Mouse (Mus musculus): ENCODE results near the gene 1700016K19Rik.

Gene 1700016K19Rik

GRCm38 (mm10) chr11:75999440-76000155, at the start of gene 1700016K19Rik:
TSS of gene 1700016K19Rik (plus strand) at chr11:75999912.
- DNase-seq (ENCODE audit: low spot score): peak; percentile 88

DNA sequence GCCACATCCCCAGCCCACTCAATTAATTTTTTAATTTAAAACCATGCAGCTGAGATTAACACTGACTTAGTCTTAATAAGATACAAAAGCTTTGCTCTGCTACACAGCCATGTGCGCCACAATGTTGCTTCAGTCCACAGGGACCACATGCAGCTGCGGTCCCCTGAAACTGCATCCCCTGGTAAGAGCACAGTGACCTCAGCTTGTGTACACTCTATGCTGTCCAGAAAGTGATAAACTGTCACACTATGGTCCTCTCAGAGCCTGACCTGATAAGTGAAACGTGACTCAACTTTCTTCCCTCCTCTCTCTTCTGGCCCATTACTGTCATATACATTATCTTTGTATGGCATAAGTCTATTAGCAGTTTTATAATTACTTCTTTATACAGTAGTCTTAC, 49.3 kb upstream of the 1700016K19Rik start:
- DNase-seq (ENCODE audit: low spot score): no peak

- DNase-seq (ENCODE audit: low spot score): no peak
Observed at GRCm38 (mm10) chr11:75951895-75952294, 47.8 kb upstream of the 1700016K19Rik start.

- no peak for DNase-seq (ENCODE audit: low spot score)
Observed at GRCm38 (mm10) chr11:75954896-75955295, 44.8 kb upstream of the 1700016K19Rik start.

DNA sequence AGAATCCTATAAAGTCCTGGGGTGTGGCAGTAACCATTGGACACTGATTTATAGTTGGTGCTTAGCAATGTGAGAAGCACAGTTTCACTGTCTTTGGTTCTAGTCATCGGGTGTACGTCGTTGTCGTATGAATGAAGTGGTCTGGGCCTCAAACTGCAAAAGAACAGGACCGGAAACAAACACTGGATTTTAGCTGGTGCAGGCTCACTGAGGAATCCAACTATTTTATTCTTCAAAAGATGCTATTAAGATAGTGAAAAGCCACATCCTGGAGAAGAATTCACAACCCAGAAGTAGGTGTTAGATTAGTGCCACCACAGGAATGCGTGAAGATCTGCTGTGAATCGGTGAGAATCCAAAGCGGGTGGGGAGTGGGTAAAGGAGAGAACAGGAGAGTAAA, 43.1 kb upstream of the 1700016K19Rik start:
- DNase-seq (ENCODE audit: low spot score): no peak

- no peak for DNase-seq (ENCODE audit: low spot score)
Observed at GRCm38 (mm10) chr11:75957124-75957832, 42.4 kb upstream of the 1700016K19Rik start.

DNA sequence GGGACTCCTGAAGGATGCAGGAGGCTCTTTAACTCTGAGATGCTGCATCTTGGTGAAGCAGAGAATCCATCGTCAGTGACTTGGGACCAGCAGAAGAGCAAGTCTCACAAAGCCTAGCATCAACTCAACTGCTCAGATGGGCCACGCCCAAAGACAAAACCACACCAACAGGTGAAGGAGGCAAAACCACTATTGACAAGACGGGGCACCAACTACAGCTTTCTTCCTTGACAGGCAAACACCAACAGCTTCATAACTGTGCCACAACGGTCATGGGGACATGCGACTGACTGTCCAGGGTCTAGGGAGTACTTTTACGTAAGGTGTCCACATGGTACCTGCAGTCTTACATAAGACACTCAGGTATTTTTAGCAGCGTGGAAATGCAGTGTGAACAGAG, 37.9 kb upstream of the 1700016K19Rik start:
- DNase-seq (ENCODE audit: low spot score): no peak

- no peak for DNase-seq (ENCODE audit: low spot score)
Observed at GRCm38 (mm10) chr11:75963730-75964475, 35.8 kb upstream of the 1700016K19Rik start.

DNA sequence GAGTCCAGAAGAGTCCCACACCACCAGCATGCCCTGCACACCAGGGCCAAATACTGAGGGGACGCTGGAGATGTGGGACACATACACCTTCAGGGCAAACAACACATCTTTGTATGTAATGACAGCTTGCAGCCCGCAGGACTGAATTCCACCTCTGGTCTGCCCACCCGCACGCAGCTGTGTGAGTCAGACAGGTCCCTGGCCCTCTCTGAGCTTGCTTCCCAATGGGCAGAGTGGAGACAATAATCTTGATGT, 35.3 kb upstream of the 1700016K19Rik start:
- no peak for DNase-seq (ENCODE audit: low spot score)

- no peak for DNase-seq (ENCODE audit: low spot score)
Observed at GRCm38 (mm10) chr11:75965674-75966400, 33.9 kb upstream of the 1700016K19Rik start.

GRCm38 (mm10) chr11:75966401-75967372, 33.0 kb upstream of the 1700016K19Rik start:
- peak; percentile 85 for DNase-seq (ENCODE audit: low spot score)

- DNase-seq (ENCODE audit: low spot score): no peak
Observed at GRCm38 (mm10) chr11:75968761-75969160, 31.0 kb upstream of the 1700016K19Rik start.

DNA sequence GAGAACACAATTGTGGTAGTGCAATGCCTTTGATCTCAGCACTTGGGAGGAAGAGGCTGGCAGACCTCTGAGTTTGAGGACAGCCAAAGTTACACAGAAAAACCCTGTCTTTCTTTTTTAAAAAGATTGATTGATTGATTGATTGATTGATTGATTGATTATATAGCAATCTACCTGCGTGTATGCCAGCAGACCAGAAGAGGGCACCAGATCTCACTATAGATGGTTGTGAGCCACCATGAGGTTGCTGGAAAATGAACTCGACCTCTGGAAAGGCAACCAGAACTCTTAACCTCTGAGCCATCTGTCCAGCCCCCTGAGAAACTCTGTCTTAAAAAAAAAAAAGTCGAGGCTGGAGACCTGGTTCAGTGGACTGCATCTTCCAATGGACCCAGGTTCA, 29.1 kb upstream of the 1700016K19Rik start:
- DNase-seq (ENCODE audit: low spot score): no peak

DNA sequence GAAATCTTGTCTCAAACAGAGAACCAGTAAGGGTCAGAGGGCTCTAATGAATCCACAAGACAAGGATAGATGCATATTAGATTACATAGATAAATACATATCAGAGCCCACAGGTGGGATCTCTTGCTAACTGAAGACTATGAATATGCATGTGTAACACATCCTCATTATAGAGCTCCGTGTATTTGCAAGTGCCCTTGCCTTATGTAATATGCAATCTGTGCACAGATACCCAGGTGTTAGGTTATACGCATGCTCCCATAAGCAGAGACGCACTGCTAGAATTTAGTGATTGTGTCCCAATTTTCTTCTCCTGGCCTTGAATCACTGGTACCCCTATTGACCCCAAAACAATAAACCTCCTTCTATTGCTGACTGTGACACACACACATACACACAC, 27.5 kb upstream of the 1700016K19Rik start:
- DNase-seq (ENCODE audit: low spot score): no peak

GRCm38 (mm10) chr11:75972916-75973567, 26.7 kb upstream of the 1700016K19Rik start:
- DNase-seq (ENCODE audit: low spot score): no peak

DNA sequence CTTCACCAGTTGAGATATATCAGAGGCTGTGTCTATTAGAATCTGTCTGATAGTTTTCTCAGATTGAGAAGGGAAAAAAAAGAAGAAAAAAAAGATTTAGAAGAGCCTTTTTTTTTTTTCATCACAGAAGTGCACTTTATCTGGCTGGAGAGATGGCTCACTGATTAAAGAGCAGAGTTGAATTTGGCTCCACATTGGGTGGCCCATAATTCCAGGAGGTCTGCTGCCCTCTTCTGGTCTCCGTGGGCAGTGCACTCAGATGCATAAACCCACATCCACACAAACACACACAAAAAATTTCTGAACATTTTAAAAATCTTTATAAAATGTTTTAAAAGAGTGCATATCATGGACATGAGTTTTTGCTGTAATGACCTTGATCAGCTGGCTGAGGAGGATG, 25.7 kb upstream of the 1700016K19Rik start:
- DNase-seq (ENCODE audit: low spot score): no peak

DNA sequence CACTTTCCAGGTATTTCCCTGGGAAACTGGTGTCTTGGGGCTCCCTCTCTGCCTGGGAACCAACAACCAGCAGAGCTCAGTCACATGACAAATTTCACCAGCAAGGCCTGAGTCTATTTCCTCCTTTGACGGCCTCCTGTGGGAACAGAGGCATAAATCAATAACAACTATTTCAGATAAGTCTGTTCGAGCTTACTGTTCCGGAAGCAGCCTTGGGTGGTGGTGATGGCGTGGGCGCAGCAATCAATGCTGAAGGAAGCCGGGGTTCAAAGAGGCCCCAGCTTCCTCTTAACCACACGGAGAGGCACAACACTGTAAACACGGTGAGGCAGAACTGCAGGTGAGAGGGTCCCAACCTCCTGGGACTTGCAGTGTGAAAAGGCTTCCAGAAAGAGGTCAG, 23.0 kb upstream of the 1700016K19Rik start:
- DNase-seq (ENCODE audit: low spot score): no peak

DNA sequence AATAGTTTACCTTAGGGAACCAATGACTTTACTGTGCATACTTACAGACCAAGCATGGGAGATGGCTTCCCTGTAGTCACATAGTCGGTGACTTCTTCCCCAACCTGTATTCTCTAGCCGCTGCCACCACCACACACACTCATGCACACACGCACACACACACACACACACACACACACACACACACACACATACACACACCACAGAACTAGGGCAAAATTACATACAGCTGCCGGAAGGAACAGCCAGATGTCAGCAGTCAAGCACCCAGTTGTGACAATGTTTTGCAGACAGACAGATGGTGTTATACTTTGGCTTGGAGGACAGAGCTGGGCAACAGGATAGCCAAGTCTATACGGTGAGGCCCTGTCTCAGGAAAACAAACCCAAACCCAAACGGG, 21.7 kb upstream of the 1700016K19Rik start:
- DNase-seq (ENCODE audit: low spot score): no peak

GRCm38 (mm10) chr11:75980413-75980812, 19.3 kb upstream of the 1700016K19Rik start:
- DNase-seq (ENCODE audit: low spot score): no peak

DNA sequence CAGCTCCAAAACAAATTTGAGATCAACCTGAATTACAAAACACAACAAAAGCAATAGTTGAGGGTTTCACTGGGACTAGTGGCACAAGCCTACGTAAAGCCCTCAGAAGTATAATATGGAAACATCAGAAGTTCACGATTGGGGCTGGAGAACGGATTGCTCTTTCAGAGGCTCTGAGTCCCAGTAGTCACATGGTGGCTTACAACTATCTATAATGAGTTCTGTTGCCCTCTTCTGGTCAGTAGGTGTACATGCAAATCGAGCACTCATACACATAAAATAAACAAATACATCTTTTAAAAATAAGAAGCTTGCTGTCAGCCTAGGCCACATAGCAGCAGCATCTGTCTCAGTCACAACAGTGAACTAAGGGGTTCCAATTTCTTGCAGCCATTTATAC, 16.5 kb upstream of the 1700016K19Rik start:
- DNase-seq (ENCODE audit: low spot score): no peak

DNA sequence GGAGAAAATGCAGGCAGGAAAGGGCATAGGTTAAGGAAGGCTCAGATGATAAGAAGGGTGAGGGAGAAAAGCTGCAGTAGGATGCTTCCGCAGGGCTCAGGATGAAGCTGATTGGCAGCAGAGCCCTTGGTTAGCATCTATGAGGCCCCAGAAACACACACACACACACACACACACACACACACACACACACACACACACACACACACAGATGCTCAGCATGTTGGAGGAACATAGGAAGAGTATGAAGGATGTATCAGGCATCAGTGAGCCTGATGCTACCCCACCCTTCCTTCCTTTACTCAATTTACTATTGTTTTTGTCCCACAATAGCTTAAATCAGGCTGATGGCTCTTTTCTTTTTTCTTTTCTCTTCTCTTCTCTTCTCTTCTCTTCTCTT, 15.1 kb upstream of the 1700016K19Rik start:
- DNase-seq (ENCODE audit: low spot score): no peak

Measured in testis, postnatal 10 days (tissue).